Mouse (Mus musculus): Measurements from ENCODE around the gene Ankrd49.

Ankrd49 gene

GRCm38 (mm10) chr9:14750901-14751502 is 33.7 kb downstream of the Ankrd49 start:
- no peak for DNase-seq (ENCODE audit: low read depth, low spot score)

GRCm38 (mm10) chr9:14740151-14740924 is 44.3 kb downstream of the Ankrd49 start, which contains the start of gene Piwil4:
TSS of gene Piwil4 (minus strand) at chr9:14740733.
- no peak for DNase-seq (ENCODE audit: low read depth, low spot score)

GRCm38 (mm10) chr9:14739498-14740150 is 45.0 kb downstream of the Ankrd49 start:
- DNase-seq (ENCODE audit: low read depth, low spot score), result no peak

GRCm38 (mm10) chr9:14730941-14731541 is 53.6 kb downstream of the Ankrd49 start:
- no peak for DNase-seq (ENCODE audit: low read depth, low spot score)

Measured in retina, postnatal 7 days (tissue).